Mouse (Mus musculus) frontal cortex, postnatal 14 days (tissue): ENCODE results near the gene Mybpc2.
A peak's percentile ranks its signal among the peaks of the same experiment; 100 is the strongest.

Source experiments
- DNase-seq, 2 experiments: peaks; one replicate each; pipeline ENCODE4 v3.0.0; 2022; ENCODE audit warnings: low spot score in 2 of 2

Mybpc2 gene

GRCm38 (mm10) chr7:44525126-44525832 lies 823 bp upstream of the Mybpc2 start:
- DNase-seq, result no peak

- DNase-seq, result no peak
Observed at GRCm38 (mm10) chr7:44523056-44523455, 1.4 kb downstream of the Mybpc2 start.

GRCm38 (mm10) chr7:44521710-44522109 lies 2.7 kb downstream of the Mybpc2 start:
- DNase-seq, result no peak

DNA sequence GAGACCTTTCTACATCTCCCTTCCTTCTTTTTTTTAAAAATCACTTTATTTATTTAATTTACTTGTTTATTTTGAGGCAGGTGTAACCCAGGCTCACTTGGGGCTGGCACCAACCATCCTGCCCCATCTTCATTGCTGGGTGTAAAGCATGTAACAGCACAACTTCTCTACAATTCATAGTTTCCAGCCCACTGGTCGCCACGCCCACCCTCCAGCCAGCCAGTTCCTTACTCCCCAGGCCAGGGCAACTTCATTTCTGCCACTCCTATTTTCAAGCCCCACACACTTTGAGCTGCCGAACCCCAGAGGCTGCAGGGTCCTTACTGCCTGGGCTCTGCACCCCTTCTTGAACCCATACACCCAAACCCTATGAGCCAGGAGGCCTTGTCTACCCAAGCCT lies 3.5 kb downstream of the Mybpc2 start:
- no peak for DNase-seq

DNA sequence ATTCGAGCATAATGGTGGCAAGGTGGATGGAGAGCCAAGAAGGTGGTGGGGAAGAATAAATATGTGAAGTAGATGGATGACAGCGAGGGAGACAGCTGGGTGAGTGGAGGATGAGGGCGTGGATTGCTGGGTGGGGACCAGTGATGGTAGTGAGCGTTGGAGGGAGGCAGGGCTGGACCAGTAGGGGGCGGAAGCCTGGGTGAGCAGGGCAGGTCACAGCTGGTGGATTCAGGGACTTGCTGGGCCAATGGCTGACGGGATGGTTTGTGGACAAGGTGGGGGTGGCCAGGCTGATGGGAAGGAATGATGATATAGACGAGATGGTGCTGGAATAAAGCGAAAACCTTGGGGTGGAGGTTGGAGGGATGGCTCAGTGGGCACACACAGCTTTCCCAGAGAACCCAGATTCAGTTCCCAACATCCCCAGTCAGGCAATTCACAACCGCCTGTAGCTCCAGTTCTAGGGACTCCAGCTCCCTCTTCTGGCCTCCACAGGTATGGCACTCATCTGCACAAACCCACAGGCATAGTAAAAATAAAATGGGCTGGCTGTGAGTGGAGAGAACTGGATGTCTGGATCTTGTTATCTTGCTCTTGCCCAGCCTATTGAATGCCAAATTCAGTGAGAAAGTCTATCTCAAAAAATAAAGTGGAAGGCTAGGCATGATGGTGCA lies 5.1 kb downstream of the Mybpc2 start:
- no peak for DNase-seq

GRCm38 (mm10) chr7:44507491-44507890 lies 17.0 kb downstream of the Mybpc2 start:
- DNase-seq, result no peak

GRCm38 (mm10) chr7:44501563-44502115 lies 22.8 kb downstream of the Mybpc2 start:
- peak in 1 of 2 experiments; percentile 64 for DNase-seq

DNA sequence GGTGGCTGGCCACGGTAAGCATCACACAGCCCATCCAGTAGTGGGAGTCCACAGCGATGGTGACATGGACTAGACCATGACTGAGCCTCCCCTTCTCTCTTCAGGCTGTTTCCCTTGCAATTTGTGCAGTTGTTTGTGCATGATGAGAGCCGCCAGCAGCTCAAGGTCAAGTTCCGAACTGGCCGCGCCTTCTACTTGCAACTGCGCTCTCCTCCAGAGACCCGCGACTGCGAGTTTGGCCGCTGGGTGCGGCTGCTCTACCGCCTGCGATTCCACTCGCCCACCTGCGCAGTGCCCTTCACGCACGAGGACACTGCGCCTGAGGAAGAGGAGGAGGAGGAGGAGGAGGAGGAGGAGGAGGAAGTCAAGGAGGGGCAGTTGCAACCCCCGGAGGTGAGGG lies 24.4 kb downstream of the Mybpc2 start:
- no peak for DNase-seq

DNA sequence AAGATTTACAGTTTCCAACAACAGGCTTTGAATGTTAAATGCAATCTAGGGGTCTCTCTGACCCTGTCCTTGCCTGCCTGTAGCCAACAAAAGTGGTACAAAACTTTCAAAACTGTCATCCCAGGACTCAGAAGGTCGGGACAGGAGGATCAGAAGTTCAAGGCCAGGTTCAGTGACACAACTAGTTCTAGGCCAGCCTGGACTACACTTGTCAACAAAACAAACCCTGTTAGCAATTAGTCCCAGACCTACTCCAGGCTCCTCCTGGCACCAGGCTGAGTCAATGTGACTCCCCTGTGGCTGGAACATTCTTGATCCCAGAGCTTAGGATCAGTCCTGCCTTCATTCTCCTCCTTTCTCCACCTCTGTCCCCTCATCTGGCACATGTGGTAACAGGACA lies 25.5 kb downstream of the Mybpc2 start:
- DNase-seq, result no peak

GRCm38 (mm10) chr7:44497361-44498055 lies 26.9 kb downstream of the Mybpc2 start:
- DNase-seq, result no peak

DNA sequence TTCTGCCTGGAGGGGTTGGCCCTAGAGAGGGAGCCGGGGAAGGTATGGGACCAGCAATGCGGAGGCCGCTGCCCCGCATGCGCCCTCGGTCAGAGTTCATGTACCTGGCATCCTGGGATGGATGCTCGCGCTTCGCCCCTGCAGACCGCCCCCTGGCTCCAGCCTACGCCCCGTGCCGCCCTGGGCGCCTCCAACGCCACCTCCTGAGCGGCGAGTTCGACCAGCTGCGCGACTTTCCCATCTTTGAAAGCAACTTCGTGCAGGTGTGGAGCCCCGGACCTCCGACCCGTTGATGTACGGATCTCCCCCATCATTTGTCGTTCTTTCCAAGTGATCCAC lies 27.7 kb downstream of the Mybpc2 start:
- no peak for DNase-seq

DNA sequence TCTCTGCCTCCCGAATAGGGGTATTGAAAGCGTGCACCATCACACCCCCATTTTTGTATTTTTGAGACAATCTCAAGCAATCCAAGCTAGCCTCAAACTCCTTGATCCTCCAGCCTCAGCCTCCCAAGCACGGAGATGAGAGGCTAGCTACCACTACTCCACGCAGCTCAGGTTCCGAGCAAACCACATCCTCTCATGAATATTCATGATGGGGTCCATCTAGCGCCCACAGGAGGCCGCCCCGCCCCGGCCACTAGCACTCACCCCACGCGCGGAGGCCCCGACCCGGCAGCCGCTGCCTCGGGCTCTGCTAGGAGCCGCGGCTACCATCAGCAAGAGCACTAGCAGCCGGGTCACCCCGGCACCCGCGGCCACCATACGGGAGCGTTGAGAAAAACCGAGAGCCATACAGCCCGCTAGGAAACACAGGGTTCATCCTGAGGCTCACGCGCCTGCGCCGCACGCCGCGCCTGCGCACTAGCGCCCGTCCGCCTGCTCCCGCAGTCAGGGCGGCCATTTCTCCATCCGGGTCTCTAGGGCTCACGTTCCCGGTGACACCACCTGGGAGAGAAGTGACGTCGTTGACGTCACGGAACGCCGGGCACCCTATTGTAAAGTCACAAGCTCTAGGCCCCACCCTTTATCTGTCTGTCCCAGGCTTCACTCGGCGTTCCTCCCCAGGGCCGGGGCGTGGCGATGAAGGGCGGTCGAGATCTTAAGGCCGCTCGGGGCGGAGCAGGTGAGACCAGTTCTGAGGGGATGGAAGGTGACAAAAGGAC lies 28.3 kb downstream of the Mybpc2 start, which contains the start of the genes Emc10 and Fam71e1:
Emc10 (minus strand) TSS at position 538 of the 779 bp plus-strand sequence.
Fam71e1 (plus strand) TSS at position 590 of the 779 bp plus-strand sequence.
- DNase-seq, result peak; percentile 97

DNA sequence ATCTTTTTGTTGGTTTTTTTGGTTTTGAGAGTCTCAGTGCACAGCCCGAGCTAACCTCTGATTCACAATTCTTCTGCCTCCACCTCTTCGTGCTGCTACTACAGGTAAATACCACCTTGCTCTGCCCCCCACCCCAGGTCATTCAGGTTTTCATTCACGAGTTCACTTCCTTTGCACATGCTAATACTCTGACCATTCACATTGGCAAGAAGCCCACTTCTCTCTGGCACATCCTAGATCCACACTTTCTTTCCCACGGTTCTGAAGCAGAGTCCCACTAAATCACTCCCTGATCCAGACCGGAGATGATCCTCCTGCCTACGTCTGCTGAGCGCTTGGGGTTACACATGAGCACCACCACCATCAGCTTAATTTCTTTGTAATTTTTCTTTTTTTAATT lies 29.4 kb downstream of the Mybpc2 start:
- no peak for DNase-seq

DNA sequence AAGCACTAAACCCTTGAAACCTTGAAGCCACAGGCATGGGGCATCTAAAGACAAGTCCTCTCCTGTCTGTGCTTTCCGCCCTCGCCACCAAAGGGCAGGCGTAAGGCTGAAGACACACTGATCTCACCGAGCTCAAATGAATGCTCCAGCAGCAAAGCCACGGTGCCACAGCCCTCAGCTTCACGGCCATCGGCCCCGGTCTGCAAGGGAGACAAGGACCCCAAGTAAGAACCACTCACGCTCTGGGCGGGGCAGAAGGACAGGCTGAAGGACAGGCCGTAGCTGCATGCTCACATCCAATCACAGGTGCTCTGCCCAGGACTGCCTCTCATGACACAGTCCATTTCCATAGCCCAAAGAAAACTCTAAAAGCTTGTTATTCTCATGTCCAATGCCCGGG lies 29.8 kb downstream of the Mybpc2 start:
- DNase-seq, result no peak

DNA sequence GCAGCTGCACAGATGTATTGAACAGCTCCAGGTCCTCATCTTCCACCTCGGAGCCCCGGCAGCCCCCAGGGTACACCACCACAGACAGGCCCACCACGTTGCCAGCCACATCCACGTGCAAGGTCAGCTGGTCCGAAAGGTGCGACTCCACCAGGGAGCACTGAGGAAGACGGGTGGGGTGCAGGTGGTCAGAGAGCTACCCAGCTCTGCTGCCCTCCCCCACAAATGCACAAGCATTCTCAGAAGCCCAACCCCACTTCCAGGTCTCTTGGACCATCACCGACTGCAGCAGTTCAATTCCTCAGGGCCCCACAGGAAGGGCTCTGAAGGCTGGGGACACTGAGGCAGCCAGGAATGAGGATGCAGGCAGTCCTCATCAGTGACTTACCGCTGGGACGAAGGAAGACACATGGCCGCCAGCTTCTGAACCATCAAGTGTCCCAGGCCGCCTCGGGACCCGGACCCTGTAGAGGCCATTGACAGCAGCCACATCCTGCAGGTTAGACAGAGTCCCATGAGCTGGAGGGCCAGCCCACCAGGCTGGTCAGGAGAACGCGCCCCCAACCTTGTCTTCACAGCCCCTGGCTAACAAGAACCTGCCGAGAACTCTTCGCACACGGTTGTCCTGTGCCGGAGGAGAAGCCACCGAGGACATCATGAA lies 32.2 kb downstream of the Mybpc2 start:
- no peak for DNase-seq

DNA sequence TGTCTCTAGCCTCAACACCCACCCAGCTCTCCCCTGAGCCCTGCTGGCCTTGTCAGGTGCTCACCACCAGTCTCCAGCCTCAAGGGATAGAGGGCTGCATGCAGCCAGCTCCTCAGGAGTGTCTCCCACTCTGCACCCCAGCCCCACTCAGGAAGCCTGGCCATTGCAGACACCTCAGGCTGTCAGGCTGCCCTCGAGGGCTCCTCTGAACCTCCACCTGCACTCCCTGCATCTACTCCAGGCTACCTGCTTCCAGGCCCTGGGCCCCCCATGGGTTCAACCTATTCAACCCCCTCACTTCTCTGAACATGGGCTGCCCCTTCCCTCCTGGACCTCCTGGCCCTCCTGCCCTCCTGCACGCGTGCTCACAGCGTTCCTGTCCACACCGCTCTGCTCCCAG lies 33.1 kb downstream of the Mybpc2 start:
- no peak for DNase-seq

- DNase-seq, result no peak
Observed at GRCm38 (mm10) chr7:44490281-44490680, 34.2 kb downstream of the Mybpc2 start.

- DNase-seq, result no peak
Observed at GRCm38 (mm10) chr7:44488545-44488944, 35.9 kb downstream of the Mybpc2 start.

DNA sequence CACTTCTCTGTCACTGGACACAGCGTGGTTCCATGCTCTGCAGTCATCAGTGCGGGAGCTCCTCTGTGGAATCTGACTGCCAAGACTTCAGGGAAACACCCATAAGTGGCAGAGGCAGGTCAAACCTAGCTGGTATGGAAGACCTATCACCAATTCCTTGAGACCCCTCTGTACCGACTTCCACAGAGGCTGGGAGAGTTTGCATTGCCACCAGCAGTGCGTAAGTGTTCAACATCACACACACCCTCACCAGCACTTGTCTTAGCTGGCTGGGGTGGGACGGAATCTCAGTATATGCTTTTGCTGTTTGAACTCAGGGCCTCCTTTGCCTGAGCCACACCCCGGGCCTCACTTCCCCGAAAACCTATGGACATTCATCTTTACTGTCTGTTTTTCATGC lies 36.5 kb downstream of the Mybpc2 start:
- DNase-seq, result peak in 1 of 2 experiments; percentile 3

DNA sequence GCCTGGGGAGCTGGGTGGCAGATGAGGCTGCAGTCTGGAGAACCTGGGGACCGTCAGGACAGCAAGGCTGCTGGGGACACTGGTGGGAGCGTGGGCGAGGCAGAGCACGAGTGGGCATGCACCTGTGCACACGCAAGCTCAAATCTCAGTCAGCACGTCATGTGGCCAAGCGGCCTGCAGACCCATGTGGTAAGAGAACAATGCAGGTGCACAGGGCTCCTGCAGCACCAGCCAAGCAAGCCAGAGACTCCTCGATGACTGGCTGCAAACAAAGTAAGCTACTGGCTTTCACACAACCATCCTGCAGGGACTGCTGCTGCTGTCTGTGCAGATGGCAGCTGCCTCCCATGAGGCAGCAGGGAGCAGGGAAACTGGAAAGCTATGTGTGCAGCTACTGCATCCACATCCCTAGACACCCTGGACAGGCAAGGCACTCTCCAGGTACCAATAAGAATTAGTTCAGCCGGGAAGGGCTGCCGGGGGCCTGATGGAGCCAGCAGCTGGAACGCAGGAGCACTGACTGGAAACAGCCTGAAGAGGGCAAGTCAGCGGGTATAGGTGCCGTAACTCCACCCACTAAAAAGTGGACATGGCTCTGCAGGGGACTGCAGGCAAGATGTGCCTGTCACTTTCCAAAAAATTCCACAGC lies 37.4 kb downstream of the Mybpc2 start:
- no peak for DNase-seq
